Mouse (Mus musculus): ENCODE data around the gene Cacng8.
"Not testable (repeated sequence)": the region's sequence is repeated elsewhere in the genome, so short reads cannot be mapped to it uniquely, and the experiment has no call there.

The Cacng8 gene

GRCm38 (mm10) chr7:3388885-3389284, 1.6 kb upstream of the Cacng8 start:
- DNase-seq: no peak

DNA sequence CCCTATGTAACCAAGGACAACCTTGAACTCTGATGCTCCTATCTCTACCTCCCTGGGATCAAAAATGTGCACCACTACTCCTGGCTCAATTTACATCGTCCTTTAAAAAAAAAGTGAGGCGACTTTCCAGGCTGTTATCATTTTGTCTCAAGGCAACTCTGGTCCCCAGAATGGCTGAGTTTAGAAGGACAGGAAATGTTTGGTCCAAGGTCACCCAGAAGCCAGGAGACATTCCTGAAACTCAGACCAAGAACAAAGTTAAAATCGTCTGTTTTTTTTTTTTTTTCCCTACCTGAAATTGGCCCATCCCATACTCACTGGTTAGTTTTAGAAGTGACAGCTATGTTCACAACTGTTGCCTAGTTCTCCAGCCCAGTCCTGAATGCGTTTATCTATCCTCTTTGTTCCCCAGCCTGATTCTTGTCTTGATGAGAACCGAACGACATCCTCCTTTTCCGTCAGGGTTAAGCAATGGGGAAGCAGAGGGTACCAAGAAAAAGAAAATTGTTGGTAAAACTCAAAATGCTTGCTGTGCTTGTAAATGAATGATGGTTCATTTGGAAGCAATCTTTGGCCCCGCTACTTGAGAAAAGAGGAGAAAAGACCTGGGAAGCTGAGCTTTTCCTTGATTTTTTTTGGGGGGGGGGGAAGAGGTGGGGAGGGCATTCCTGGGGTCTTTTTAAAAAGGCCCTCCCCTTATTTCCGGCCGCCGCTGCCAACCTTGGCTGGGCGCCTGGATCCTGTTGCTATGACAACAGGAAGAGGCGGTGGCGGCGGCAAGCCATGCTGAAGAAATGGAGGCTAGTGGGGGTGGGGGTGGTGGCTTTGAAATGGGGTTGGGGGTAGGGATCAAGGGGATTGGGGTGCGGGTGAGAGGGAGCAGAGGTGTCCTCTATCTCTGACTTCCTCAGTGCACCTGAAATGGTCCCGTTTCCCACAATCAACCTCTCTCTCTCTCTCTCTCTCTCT, 755 bp upstream of the Cacng8 start:
- DNase-seq: peak; percentile 28

DNA sequence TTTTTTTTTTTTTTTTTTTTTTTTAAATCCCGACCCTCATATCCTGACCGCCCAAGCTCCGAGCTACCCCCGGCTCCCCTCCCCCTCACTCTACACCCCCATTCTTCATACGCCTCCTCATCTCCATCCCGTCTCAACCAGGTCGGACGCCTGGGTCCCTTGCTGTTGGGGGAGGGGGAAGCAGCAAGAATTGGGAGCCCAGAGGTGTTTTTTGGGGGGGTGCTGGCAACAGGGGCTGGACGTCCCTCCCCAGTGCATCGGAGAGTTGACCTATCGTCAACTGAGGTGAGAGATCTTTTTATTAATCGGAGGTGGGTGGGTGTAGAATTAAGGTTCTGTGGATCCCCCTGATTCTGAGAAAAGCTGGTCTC, 583 bp downstream of the Cacng8 start:
- no peak for DNase-seq

DNA sequence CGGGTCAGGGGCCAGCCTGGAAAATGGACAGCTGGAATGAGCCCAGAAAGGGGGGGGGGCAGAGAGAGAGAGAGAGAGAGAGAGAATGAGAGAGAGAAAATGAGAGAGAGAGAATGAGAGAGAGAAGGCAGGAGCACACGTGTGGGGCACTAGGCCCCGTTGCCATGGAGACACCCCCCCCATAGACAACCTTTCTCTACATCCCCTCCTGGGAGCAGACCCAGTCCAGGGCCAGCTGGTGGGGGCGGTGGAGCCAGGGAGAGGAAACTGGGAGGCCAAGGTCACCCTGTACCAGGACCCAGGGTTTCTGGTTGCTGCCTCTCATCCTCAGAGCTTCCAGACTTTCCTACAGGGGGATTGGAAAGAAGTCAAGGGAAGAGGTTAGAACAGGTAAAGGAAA, 1.3 kb downstream of the Cacng8 start:
- no peak for DNase-seq

- no peak for DNase-seq
Observed at GRCm38 (mm10) chr7:3397355-3397754, 6.9 kb downstream of the Cacng8 start.

- no peak for DNase-seq
Observed at GRCm38 (mm10) chr7:3397797-3398196, 7.3 kb downstream of the Cacng8 start.

GRCm38 (mm10) chr7:3398363-3398762, 7.9 kb downstream of the Cacng8 start:
- not testable (repeated sequence) for DNase-seq

GRCm38 (mm10) chr7:3399937-3400336, 9.5 kb downstream of the Cacng8 start:
- DNase-seq: no peak

DNA sequence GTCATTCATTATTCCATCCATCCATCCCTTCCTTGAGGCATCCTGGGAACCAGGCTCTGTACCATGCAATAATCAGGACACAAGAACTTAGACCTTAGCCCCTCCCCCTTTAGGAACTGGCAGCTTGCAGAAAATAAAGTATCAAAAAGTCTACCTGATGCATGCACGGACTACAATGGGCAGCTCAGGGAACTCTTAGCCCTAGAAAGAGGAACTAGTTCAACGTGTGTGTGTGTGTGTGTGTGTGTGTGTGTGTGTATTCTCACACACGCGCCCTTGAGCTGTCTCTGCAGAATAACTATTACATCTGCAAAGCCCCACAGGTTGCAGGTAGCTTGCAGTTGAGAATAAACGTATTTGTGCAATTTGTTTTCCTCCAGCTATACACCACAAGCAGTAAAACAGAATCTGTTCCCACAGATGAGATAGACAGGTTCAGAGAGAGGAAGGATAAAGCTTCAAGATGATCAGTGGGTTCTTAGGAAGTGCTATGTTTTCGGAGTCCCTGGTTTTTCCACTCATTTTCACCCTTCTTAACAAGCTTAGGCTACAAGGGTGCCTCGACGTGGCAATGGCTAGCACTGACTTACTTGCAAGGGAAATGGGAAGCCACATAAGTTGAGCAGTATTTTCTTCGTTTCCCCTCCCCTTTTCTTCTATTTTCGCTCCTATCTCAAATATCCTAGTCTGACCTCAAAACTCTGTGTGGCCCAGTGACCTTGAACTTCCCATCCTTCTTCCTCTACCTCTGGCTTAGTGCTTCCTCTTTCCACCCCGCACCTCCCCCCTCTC, 19.4 kb downstream of the Cacng8 start:
- DNase-seq: no peak

- DNase-seq: peak; percentile 7
Observed at GRCm38 (mm10) chr7:3411160-3411941, 20.9 kb downstream of the Cacng8 start.

DNA sequence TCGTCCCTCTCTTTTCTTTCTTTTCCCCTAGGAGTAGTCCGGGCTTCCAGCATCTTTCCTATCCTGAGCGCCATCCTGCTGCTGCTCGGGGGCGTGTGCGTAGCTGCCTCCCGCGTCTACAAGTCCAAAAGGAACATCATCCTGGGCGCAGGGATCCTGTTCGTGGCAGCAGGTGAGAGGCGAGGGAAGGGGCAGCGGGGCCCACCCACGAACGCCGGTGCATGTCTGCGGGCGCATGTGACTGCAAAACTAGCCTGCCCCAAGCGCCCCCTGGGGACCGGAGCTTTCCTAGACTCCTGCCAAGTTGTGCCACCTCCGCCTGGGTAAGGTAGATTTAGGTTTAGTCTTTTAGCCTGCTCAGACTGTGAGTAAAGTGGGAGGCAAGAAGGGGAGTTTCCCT, 21.6 kb downstream of the Cacng8 start:
- no peak for DNase-seq

- peak; percentile 10 for DNase-seq
Observed at GRCm38 (mm10) chr7:3414888-3415287, 24.4 kb downstream of the Cacng8 start.

GRCm38 (mm10) chr7:3415378-3415777, 24.9 kb downstream of the Cacng8 start:
- peak; percentile 10 for DNase-seq

DNA sequence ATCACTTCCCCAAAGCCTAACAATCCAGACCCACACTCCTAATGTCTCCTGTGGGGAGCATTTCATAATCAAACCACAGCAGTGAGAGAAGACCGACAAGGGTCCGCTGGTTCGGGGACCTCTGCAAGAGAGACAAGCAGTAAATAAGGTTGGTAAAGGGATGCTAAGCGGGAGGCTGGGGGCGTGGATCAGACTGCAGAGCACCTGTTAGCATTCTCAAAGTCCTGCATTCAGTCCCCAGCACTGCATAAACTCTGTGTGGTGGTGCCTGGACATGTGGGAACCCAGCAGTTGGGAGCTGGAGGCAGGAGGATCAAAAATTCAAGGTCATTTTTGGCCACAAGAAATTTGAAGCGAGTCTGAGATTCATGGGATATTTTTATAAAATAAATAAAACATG, 29.5 kb downstream of the Cacng8 start:
- no peak for DNase-seq

- DNase-seq: no peak
Observed at GRCm38 (mm10) chr7:3420466-3420865, 30.0 kb downstream of the Cacng8 start.

- DNase-seq: no peak
Observed at GRCm38 (mm10) chr7:3421297-3421696, 30.8 kb downstream of the Cacng8 start.

DNA sequence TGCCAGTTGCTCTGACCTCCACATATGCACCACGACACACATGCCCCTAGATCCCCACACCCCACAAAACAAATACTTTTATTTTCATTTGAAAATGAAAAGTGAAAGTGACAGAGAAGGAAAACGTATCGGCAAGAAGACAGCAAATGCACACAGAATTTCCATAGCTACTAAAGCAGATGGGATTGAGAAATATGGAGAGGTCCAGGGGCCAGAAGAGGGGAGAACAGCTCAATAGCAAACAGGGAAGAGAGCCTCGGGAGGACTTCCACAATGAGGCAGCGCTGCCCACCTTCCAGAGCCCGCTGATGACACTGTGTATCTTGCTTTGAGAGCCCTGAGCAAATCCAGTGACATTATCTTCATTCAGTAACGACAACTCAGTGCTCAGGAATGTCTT, 31.6 kb downstream of the Cacng8 start:
- no peak for DNase-seq

- no peak for DNase-seq
Observed at GRCm38 (mm10) chr7:3423430-3423829, 32.9 kb downstream of the Cacng8 start.

DNA sequence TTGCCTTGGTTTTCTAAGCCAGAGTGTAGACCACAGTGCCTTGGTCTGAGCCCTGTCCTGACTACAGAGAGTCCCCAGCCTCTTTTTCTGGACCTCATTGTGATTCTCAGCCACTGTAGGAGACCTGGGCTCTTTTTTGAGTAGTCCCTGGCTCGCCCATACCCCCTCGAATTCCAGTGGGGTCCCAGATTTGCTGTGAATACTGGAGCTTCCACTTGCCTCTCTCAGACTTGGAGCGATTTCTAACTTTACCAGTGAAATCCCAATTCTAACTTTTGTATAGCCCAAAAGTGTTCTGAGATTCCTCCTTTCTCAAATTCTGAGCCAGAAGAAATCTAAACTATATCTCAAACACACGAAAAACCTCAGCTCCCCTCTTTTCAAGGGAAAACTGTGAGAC, 33.4 kb downstream of the Cacng8 start, which contains the start of gene Cacng6:
Cacng6 (plus strand) TSS at position 301 of the 400 bp plus-strand sequence.
- DNase-seq: no peak

DNA sequence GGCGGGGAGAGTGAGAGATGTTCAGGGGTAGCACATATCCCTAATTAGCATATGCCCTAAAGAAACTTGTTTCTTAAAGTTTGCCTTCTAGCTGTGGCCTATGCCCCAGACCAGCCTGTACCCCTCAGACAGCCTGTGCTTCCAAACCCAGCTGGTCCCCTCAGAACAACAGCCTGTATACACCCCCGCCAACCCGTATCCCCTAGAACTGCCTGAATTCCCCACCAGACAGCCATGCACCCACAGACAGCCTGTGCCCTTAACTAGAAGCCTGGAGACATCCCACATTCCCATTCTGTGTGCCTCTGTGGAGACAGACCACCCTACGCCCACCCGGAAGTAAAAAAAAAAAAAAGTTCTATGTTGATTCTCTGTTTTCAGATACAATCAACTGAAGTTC, 34.7 kb downstream of the Cacng8 start:
- DNase-seq: no peak

GRCm38 (mm10) chr7:3430161-3430560, 39.7 kb downstream of the Cacng8 start:
- no peak for DNase-seq

DNA sequence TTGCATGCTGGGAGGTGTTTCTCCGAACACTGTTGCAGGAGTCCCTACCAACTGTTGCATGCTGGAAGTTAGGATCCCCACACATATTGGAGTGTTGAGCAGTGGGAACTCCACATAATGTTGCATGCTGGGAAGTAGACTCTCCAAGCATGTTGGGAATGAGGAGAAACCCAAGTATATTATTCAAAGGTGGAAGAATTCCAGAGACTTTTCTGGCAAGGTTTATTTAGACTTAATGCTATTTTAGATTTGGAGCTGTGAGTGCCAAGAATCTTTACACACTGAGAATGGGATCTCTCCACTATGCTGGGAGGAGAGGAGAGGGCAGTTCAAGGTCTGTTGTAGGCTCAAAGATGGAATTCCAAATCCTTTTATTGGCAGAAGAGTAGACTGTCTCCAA, 41.6 kb downstream of the Cacng8 start:
- no peak for DNase-seq

DNA sequence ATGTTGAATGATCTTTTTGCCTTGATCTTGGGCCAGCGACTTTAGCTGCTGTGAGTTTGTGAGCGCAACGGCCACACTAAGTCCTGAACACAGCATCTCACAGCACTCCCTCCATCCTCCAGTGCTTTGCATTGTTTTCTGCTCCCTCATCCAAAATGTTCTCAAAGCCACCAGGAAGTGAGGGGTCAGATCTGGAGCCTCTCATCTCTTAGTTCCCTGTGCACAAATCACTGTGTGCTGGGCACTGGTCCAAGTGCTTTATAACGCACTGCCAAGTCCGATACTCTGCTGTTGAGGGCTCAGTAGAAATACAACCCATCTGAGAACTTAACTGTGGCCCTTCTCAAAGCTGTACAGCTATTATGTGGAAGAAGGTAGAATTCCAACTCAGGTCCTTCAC, 47.5 kb downstream of the Cacng8 start:
- DNase-seq: no peak

Measured in lung, postnatal 36 days (tissue).